Mouse (Mus musculus): ENCODE measurements at regions not wholly inside any gene's neighbourhood (a gene's known extent, or its start where the extent isn't known, plus 50 kb on each side); places are given as distances from the start of the nearest gene placed in this dataset.

- TF ChIP-seq CTCF (IDR thresholded peaks at IDR 0.05; ENCODE audit: insufficient read depth, low read depth, low read length), result no peak
- no peak for TF ChIP-seq POLR2A (IDR thresholded peaks at IDR 0.05; ENCODE audit: insufficient read depth, low read depth, low read length)
Measured at GRCm38 (mm10) chr9:98791709-98792108, 50.6 kb upstream of the Prr23a1 start.

Data from olfactory bulb, adult 2 months (tissue).